Mouse (Mus musculus) kidney, adult 2 months (tissue): ENCODE measurements at regions not wholly inside any gene's neighbourhood (a gene's known extent, or its start where the extent isn't known, plus 50 kb on each side); places are given as distances from the start of the nearest gene placed in this dataset.

ENCODE experiments used
- CTCF ChIP-seq: fragments of 200-500 bp; conservative IDR thresholded peaks from 2 replicates; pipeline ENCODE4 v1.5.1; 2011; ENCODE audit warnings: low read depth, mild to moderate bottlenecking, control low read depth, low read length, moderate library complexity, mixed read lengths; ENCODE audit not compliant: insufficient read depth, insufficient read length
- POLR2A ChIP-seq: fragments of 200-500 bp; IDR thresholded peaks from one replicate; pipeline ENCODE4 v1.6.1; 2011; ENCODE audit warnings: low read depth, low read length, control low read depth

GRCm38 (mm10) chr17:51495038-51495437, 315.9 kb upstream of the Tbc1d5 start:
- TF ChIP-seq CTCF (no peak), POLR2A (no peak)
